Mouse (Mus musculus): Measurements from ENCODE around the gene Galm.

- no peak for TF ChIP-seq CTCF (IDR thresholded peaks at IDR 0.05; ENCODE audit: control insufficient read depth, insufficient read depth, insufficient replicate concordance, low read depth, low read length)
- no peak for TF ChIP-seq POLR2A (IDR thresholded peaks at IDR 0.05; ENCODE audit: control insufficient read depth, low read depth, low read length)
Observed at GRCm38 (mm10) chr17:80113468-80113867, 13.8 kb upstream of the Galm start.
